Mouse (Mus musculus) yolk sac, embryonic 10.5 days (tissue): ENCODE measurements around the gene Alkbh2.
A peak's percentile ranks its signal among the peaks of the same experiment; 100 is the strongest.

Experiments
- DNase-seq: peaks from one replicate; pipeline ENCODE4 v3.0.0-alpha.2; 2017; ENCODE audit warnings: low spot score

The Alkbh2 gene

GRCm38 (mm10) chr5:114101873-114102272 is 26.1 kb downstream of the Alkbh2 start:
- no peak for DNase-seq

- DNase-seq = no peak
Observed at GRCm38 (mm10) chr5:114100390-114101099, 27.5 kb downstream of the Alkbh2 start.

GRCm38 (mm10) chr5:114099709-114100389 is 28.2 kb downstream of the Alkbh2 start:
- peak; percentile 90 for DNase-seq

- peak; percentile 74 for DNase-seq
Observed at GRCm38 (mm10) chr5:114091057-114091807, 36.8 kb downstream of the Alkbh2 start, which contains the start of gene Svop. TSS of gene Svop (minus strand) at chr5:114091570.

GRCm38 (mm10) chr5:114090421-114091013 is 37.5 kb downstream of the Alkbh2 start:
- no peak for DNase-seq

GRCm38 (mm10) chr5:114087875-114088480 is 40.0 kb downstream of the Alkbh2 start:
- no peak for DNase-seq

- DNase-seq = no peak
Observed at GRCm38 (mm10) chr5:114085501-114085900, 42.5 kb downstream of the Alkbh2 start.

- DNase-seq = no peak
Observed at GRCm38 (mm10) chr5:114077009-114077408, 51.0 kb downstream of the Alkbh2 start.
